Mouse (Mus musculus) macrophage (primary cell): Measurements from ENCODE around the gene Map4k4. TPM values are rescaled to one million over a fixed set of nuclear protein-coding genes. Genes with fewer than 3 reads are reported as not detected.

Experiments used
- H3K27ac ChIP-seq: fragments of 350-480 bp; formaldehyde crosslinking; 2 replicates; pipeline ENCODE4 v1.9.0; 2021
- H3K36me3 ChIP-seq: fragments of 350-480 bp; formaldehyde crosslinking; 2 replicates; pipeline ENCODE4 v1.9.0; 2021; ENCODE audit errors: inconsistent target
- H3K4me3 ChIP-seq: fragments of 350-480 bp; formaldehyde crosslinking; 2 replicates; pipeline ENCODE4 v1.9.0; 2021; ENCODE audit errors: inconsistent target
- H3K79me2 ChIP-seq: fragments of 350-480 bp; formaldehyde crosslinking; 2 replicates; pipeline ENCODE4 v1.9.0; 2021; ENCODE audit errors: inconsistent target
- WGBS: methylation state at CpG from one replicate; pipeline ENCODE4 v1.1.7; 2026; ENCODE audit warnings: inconsistent platforms; ENCODE audit not compliant: missing documents; 5-methylcytosine and 5-hydroxymethylcytosine counted together
- polyA plus RNA-seq: library from polyadenylated mRNA; stranded (reverse); fragments of 250-400 nt; gene quantifications from 3 replicates; pipeline ENCODE4 v1.2.4, GENCODE M21; 2018; ENCODE audit warnings: inconsistent platforms

Map4k4 gene
- polyA plus RNA-seq, 1 experiment from 2014 or later: 94.1 TPM

DNA sequence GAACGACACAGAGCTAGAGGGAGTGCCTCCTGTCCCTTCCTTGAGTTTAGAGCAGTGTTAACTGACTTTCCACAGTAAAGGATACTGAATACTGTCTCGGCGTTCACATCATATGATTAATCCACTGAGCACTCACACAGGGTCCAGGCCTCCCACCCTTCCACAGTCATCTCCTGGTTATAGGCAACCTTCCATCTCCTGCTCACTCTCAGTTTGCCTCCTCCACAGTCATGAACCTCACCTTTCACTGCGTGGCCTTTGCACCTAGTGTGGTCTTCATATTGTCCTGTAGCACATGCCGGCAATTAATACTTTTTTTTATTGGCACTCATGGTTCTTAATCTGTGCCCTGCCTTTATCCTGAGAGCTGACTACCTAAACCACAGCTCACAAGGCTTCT lies 128.9 kb downstream of the Map4k4 start:
- H3K4me3 ChIP-seq: no peak overlapping the region
- 91% methylated on average over 5 of the region's 5 CpGs for WGBS
- H3K27ac ChIP-seq: no peak overlapping the region
- H3K79me2 ChIP-seq: no peaks in the 10 kb centered on the region
- H3K36me3 ChIP-seq: peaks cover 12% of the 10 kb centered on the region; the same call in 1 of the 2 replicates

- Histone ChIP-seq H3K79me2 (no peaks in the 10 kb centered on the region), H3K4me3 (no peak overlapping the region), H3K27ac (no peak overlapping the region), H3K36me3 (peaks cover 8% of the 10 kb centered on the region; the same call in 1 of the 2 replicates)
- WGBS: 61% methylated on average over 14 of the region's 14 CpGs
Measured at GRCm38 (mm10) chr1:40030287-40030975, 129.7 kb downstream of the Map4k4 start.

- Histone ChIP-seq H3K4me3 (no peak overlapping the region), H3K27ac (no peak overlapping the region), H3K36me3 (peaks cover 4% of the 10 kb centered on the region; the same call in 1 of the 2 replicates), H3K79me2 (no peaks in the 10 kb centered on the region)
- 97% methylated on average over 8 of the region's 8 CpGs for WGBS
Measured at GRCm38 (mm10) chr1:40030976-40031356, 130.3 kb downstream of the Map4k4 start.

DNA sequence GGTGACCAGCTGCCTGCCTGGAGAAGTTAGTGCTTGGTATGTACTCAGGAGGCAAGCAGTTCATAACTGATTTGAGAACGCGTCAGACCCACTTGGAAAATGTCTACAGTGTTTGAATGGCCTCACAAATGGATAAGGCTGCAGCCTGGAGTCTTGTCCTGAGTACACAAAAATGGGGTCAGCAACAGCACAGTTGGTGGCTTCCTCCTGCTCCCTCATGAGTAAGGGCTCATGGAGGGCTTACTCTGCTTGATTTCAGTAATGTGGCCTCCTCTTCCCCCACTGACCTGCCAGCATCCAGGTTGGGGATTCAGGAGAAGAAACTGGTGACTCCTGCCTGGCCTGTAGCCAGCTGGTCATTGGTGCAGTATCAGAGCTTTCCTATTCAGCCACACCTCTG lies 130.9 kb downstream of the Map4k4 start:
- Histone ChIP-seq H3K27ac (no peak overlapping the region), H3K4me3 (no peak overlapping the region), H3K36me3 (no peaks in the 10 kb centered on the region), H3K79me2 (no peaks in the 10 kb centered on the region)
- WGBS: 90% methylated on average over 2 of the region's 2 CpGs

- H3K36me3 ChIP-seq: no peaks in the 10 kb centered on the region
- no peak overlapping the region for H3K4me3 ChIP-seq
- no peak overlapping the region for H3K27ac ChIP-seq
- H3K79me2 ChIP-seq: no peaks in the 10 kb centered on the region
- WGBS: 59% methylated on average over 4 of the region's 4 CpGs
Measured at GRCm38 (mm10) chr1:40033315-40033714, 132.6 kb downstream of the Map4k4 start.

DNA sequence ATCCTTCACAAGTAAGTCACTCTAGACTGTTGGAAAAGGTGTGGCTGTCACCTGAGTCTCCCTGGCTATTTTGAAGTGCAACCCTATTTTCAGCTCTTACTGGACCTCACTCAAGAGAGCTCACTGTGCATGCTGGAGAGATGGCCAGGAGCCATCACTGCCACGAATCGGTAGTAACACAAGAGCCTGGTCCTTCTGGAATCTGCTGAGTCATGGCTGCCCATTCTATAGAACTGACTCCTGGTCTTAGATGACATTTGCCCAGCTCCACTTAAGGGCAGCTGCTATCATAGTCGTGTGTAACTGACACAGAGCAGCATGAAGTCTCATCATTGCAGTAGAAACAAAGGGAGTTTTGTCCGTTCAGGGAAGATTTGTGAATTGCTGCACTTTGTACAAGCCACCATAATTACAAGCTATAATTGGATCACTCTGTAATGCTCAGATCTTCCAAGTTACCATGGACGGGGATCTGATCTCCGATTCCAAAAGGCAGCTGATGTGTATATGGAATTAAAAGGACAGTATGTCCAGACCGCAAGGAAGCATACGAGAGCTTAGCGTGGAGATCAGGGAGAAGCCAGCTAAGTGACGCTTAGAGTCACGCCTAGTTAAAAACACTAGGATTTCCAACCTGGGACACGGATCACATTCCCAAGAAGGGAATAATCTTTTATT lies 133.2 kb downstream of the Map4k4 start:
- Histone ChIP-seq H3K27ac (no peak overlapping the region), H3K79me2 (no peaks in the 10 kb centered on the region), H3K4me3 (no peak overlapping the region), H3K36me3 (no peaks in the 10 kb centered on the region)
- WGBS: 77% methylated on average over 12 of the region's 12 CpGs

DNA sequence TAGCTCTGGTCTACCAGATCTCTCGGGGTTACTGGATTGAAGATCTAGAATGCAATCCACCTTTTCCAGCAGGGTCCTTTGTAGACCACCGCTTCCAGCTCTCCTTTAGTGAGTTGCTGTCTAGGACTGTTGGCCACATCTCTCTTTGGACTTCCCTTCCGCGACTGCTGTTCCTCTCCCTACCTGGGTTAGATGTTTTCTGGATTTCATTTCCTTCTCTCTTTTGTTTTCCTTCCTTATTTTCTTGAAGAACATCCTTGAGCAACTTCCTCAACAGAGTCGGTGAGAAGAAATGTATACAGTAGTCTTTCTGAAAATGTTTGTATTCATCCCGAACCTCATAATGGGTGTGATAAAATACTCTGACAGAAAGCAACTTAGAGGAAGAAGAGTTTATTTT lies 137.1 kb downstream of the Map4k4 start:
- H3K27ac ChIP-seq: no peak overlapping the region
- no peak overlapping the region for H3K4me3 ChIP-seq
- no peaks in the 10 kb centered on the region for H3K36me3 ChIP-seq
- 41% methylated on average over 6 of the region's 6 CpGs for WGBS
- no peaks in the 10 kb centered on the region for H3K79me2 ChIP-seq

DNA sequence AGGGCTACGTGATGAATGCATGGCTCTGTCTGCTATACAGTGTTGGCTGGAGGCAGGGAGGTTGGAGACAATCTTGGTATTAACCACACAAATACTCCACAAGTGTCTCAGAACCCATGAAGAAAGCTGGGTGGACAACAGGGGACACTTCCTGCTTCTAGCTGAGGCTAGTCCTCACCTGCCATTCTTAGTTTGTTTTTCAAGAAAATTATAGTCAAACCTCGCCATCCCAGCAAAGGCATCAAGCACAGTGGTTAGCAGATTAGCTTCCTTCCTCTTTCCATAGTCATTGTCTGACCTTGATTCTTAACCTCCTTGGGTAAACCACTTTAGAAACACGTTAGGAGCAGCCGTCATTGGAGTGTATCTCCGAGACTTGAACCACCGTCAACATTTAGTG lies 145.0 kb downstream of the Map4k4 start:
- H3K4me3 ChIP-seq: no peak overlapping the region
- 23% methylated on average over 6 of the region's 6 CpGs for WGBS
- H3K79me2 ChIP-seq: no peaks in the 10 kb centered on the region
- H3K36me3 ChIP-seq: no peaks in the 10 kb centered on the region
- no peak overlapping the region for H3K27ac ChIP-seq

GRCm38 (mm10) chr1:40046600-40046999 lies 145.9 kb downstream of the Map4k4 start:
- Histone ChIP-seq H3K27ac (no peak overlapping the region), H3K36me3 (no peaks in the 10 kb centered on the region), H3K4me3 (no peak overlapping the region), H3K79me2 (no peaks in the 10 kb centered on the region)
- 42% methylated on average over 5 of the region's 5 CpGs for WGBS

DNA sequence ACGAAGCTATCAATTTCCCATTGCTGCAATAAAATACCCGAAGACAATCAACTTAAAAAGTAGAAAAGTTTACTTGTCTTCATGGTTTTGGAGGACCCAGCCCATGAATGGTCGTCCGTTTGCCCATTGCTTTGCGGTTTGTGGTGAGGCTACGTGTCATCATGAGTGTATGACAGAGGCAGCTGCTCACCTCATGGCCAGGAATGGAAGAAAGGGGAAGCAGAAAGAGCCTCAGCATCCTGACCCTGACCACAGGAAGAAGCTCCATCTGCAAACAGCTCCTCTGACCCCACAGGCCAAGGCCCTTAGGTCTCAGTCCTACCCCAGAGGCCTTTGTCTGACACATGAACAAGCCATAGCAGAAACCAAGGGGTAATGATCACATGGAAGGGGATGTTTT lies 150.4 kb downstream of the Map4k4 start:
- Histone ChIP-seq H3K36me3 (no peaks in the 10 kb centered on the region), H3K4me3 (no peak overlapping the region), H3K79me2 (no peaks in the 10 kb centered on the region), H3K27ac (no peak overlapping the region)
- WGBS: 27% methylated on average over 6 of the region's 6 CpGs

- H3K4me3 ChIP-seq: no peak overlapping the region
- H3K36me3 ChIP-seq: no peaks in the 10 kb centered on the region
- WGBS: 91% methylated on average over 8 of the region's 8 CpGs
- H3K79me2 ChIP-seq: no peaks in the 10 kb centered on the region
- H3K27ac ChIP-seq: no peak overlapping the region
Measured at GRCm38 (mm10) chr1:40052156-40052555, 151.4 kb downstream of the Map4k4 start.

GRCm38 (mm10) chr1:40053071-40053470 lies 152.4 kb downstream of the Map4k4 start:
- Histone ChIP-seq H3K36me3 (no peaks in the 10 kb centered on the region), H3K79me2 (no peaks in the 10 kb centered on the region), H3K27ac (no peak overlapping the region), H3K4me3 (no peak overlapping the region)
- WGBS: 85% methylated on average over 5 of the region's 5 CpGs

DNA sequence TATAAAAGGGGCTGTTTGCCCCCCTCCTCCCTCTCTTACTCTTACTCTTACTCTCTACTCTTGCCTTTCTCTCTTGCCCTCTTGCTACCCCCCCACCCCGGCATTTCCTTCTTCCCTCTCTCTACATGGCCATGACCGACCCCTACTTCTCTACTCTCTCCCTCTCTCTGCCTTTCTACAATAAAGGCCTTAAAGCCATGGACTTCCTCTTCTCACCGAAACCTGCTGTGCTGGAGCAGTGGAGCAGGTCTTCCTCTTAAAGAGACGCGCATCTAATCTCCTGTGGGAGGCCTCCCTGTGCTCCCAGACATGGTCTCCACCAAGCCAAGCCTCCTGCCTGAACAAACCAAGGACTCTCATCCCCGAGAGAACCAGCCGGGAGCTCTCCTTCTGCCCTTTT lies 154.3 kb downstream of the Map4k4 start:
- H3K27ac ChIP-seq: no peak overlapping the region
- WGBS: 42% methylated on average over 6 of the region's 7 CpGs
- H3K4me3 ChIP-seq: no peak overlapping the region
- no peaks in the 10 kb centered on the region for H3K79me2 ChIP-seq
- no peaks in the 10 kb centered on the region for H3K36me3 ChIP-seq

DNA sequence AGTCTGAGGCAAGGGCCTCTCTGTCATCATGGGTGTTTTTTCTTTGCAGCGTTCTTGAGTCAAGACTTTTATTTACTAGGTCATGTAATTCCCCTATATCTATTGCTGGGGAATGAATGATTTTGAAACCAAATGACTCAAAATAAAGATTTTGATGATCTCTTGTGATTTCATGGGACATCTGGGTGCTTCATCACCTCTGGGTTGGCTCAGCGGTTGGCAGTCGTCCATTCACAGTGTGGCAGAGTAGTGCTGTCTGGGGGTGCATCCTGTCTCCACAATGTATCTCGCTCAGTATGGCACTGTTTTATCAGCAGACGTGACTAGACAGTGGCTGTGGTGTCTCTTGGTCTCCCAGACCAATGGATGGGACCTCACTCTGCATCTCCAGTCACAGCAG lies 155.2 kb downstream of the Map4k4 start:
- no peak overlapping the region for H3K27ac ChIP-seq
- 92% methylated on average over 5 of the region's 5 CpGs for WGBS
- no peaks in the 10 kb centered on the region for H3K36me3 ChIP-seq
- H3K4me3 ChIP-seq: no peak overlapping the region
- no peaks in the 10 kb centered on the region for H3K79me2 ChIP-seq

DNA sequence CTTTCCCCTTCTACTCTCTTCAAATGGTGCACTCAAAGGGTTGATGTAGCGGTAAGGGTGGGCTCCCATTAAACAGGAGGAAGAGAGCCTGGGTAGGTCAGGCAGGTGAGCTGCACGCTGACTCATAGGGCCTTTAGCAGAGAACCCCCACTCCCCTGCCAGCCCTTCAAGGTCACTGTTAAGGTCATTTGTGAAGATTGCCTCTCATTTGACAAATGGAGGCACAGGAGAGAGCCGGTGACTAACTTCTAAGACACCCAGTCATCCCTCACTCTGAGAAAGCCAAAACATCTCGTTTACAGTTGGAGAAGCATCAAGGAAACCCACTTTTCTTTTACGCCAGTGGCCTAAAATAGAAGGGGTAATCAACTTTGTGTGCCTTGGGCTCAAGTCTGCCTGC lies 156.6 kb downstream of the Map4k4 start:
- H3K36me3 ChIP-seq: no peaks in the 10 kb centered on the region
- no peaks in the 10 kb centered on the region for H3K79me2 ChIP-seq
- no peak overlapping the region for H3K4me3 ChIP-seq
- H3K27ac ChIP-seq: no peak overlapping the region
- WGBS: 89% methylated on average over 5 of the region's 5 CpGs
